Mouse (Mus musculus) CD4-positive, CD25-positive, alpha-beta regulatory T cell, adult 9 weeks (primary cell): Measurements from ENCODE around the gene Faim2. TPM values are rescaled to one million over a fixed set of nuclear protein-coding genes. Genes with fewer than 3 reads are reported as not detected.

Experiments
- polyA plus RNA-seq: library from polyadenylated mRNA; unstranded; fragments of 100-300 nt; shearing (Covaris generic); gene quantifications from one replicate; pipeline ENCODE4 v1.2.1, GENCODE M21; 2017

The Faim2 gene
- polyA plus RNA-seq = 0.16 TPM

GRCm38 (mm10) chr15:99527629-99528353, at the start of gene Faim2:
Gene Faim2 (minus strand): TSS chr15:99528165.

GRCm38 (mm10) chr15:99474576-99474926, 53.4 kb downstream of the Faim2 start, which contains the start of gene Bcdin3d:
Gene Bcdin3d (minus strand): TSS chr15:99474730.

DNA sequence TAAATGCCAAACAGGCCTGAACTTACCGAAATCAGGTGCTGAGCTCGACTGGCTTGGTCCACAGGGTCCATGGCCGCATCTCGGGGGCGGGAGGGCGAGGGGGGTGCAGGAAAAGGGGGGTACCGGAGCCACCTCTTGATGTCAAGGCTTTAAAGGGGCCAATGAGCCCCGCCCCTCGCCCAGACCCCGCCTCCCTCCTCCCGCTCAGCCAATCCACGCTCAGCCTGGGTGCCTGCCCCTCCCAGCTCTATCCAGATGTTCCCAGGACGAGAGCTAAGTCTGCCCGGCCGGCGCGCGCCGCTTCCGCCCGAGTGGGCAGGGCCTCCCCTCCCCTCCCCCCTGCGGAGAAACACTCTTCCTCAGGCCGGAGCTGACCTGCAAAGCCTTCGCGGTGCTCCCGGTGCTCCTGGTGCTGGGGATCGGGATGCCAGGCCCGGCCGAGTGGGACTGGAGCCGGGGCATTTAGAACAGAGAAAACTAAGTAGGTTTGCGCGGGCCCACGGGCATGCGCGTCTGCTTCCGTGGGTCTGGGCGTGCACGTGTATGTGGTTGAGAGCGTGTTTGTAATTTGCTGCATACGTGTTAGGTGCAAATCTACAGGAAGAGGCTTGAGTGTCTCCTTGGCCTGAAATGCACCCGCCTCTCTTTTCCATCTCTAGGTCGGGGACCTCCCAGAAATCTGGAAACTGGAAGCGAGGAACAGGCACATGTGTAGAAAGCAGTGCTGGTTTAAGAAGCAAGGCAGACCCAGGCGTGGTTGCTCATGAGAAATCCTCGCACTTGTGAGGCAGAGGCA, 70.2 kb downstream of the Faim2 start, which contains the start of gene Nckap5l:
TSS of gene Nckap5l (minus strand) at position 143 of the 796 bp plus-strand sequence.

Other genes starting within 250 kb of the Faim2 start
- gene Prpf40b, start 233.1 kb downstream of the Faim2 start, polyA plus RNA-seq = 15.9 TPM
- 0.65 TPM for gene Fam186b, start 232.3 kb downstream of the Faim2 start, polyA plus RNA-seq
- gene Fmnl3, start 157.7 kb downstream of the Faim2 start, polyA plus RNA-seq = 22.3 TPM
- 203 TPM for gene Tmbim6, start 135.3 kb downstream of the Faim2 start, polyA plus RNA-seq
- gene Nckap5l, start 70.4 kb downstream of the Faim2 start, polyA plus RNA-seq = 17.8 TPM
- 35.6 TPM for gene Bcdin3d, start 53.4 kb downstream of the Faim2 start, polyA plus RNA-seq
- not detected for gene Aqp2, start 50.9 kb upstream of the Faim2 start, polyA plus RNA-seq
- gene Aqp5, start 62.6 kb upstream of the Faim2 start, polyA plus RNA-seq = not detected
- gene Aqp6, start 73.2 kb upstream of the Faim2 start, polyA plus RNA-seq = not detected
- gene Racgap1, start 123.5 kb upstream of the Faim2 start, polyA plus RNA-seq = 22.3 TPM
- gene Asic1, start 142.2 kb upstream of the Faim2 start, polyA plus RNA-seq = 0.10 TPM
- 12.0 TPM for gene Smarcd1, start 174.0 kb upstream of the Faim2 start, polyA plus RNA-seq
- not detected for gene Gm17349, start 177.3 kb upstream of the Faim2 start, polyA plus RNA-seq
- 0.16 TPM for gene Gpd1, start 189.3 kb upstream of the Faim2 start, polyA plus RNA-seq
- 197 TPM for gene Cox14, start 197.5 kb upstream of the Faim2 start, polyA plus RNA-seq
- gene Cers5, start 244.7 kb upstream of the Faim2 start, polyA plus RNA-seq = 68.0 TPM